Mouse (Mus musculus): ENCODE data around the gene Syngr2.
A peak's percentile ranks its signal among the peaks of the same experiment; 100 is the strongest.
"Not testable (repeated sequence)": the region's sequence is repeated elsewhere in the genome, so short reads cannot be mapped to it uniquely, and the experiment has no call there.

Syngr2 gene

DNA sequence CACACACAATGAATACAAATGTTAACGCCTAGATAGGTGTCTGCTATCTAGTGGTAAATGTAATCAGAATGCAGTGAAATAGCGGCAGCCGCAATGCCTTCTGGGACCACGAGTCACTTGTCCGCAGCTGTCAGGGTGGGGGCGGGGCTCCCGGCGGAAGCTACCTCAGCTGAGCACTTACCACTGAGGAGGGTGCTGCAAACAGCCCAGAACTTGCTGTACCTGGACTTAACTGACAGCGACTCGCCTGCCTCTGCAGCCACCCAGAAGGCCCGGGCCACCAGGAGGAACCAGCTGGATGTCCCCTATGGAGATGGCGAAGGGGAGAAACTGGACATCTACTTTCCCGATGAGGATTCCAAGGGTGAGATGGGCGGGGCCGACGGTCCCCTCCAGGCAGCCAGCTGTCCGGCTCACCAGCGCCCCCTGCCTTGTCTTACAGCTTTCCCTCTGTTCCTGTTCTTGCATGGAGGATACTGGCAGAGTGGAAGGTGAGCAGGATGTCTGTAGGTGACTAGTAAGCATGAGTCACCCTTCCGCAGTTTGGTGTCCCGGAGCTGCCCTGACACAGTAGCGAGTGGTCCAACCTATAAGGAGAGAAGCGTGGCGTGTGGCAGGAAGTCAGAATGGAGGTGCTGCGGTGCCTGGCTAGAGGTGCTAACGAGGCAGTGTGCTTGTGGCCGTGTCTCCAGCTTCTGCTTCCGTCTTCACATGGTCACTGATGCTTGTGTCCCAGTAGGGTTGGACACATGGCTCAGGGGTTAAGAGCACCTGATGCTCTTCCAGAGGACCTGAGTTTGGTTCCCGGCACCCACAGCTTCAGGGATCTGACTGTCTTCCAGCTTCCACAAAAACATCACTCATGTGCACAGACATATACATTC, 22.9 kb downstream of the Syngr2 start:
- peak; percentile 66 for DNase-seq (ENCODE audit: low spot score)

DNA sequence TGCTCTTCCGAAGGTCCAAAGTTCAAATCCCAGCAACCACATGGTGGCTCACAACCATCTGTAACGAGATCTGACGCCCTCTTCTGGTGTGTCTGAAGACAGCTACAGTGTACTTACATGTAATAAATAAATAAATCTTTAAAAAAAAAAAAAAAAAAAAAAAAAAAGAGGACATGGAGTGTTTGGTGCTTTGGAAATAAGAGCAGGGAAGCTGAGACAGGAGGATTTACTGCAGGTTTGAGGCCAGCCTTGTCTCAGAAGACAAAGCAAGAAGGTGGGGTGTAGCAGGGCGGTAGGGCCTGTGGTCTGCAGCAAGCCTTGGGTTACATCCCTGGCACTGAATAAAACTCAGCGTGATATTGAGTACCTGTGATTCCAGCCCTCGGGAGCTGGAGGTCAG, 24.0 kb downstream of the Syngr2 start:
- DNase-seq (ENCODE audit: low spot score) = not testable (repeated sequence)

DNA sequence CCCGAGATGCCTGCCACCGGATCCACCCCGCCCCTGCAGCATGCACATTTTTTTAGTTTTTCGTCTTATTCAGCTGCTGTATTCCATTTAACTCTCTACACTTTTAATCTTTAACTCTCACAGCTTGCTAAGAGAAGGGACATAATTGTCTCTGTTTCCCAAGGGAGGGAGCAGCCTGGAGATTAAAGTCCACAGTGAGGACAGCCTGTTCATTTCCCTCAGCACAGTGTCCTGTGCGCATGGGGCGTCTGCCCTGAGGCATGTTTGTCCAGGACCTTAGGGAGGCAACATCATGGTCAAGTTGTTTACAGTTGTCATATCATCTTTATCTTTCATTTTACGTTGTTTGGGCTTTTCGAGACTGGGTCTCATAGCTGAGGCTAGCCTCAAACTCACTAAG, 24.6 kb downstream of the Syngr2 start:
- no peak for DNase-seq (ENCODE audit: low spot score)

DNA sequence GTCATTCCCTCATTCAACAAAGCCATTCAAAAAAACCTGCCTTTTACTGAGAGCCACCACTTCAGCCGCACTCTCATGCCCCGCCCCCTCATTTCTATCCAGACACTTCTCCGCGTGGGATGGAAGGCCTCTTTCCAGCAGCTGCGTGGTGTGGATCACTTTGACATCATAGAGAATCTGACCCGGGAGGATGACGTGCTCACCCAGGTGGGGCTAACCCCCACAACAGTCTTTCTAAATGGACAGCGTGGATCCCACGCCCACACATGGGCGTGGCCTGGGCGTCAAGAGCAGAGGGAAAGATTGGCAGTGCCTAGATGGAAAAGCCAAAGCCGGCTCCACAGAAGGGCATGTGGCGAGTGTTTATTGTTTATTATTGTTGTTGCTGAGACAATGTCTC, 26.8 kb downstream of the Syngr2 start:
- DNase-seq (ENCODE audit: low spot score) = no peak

DNA sequence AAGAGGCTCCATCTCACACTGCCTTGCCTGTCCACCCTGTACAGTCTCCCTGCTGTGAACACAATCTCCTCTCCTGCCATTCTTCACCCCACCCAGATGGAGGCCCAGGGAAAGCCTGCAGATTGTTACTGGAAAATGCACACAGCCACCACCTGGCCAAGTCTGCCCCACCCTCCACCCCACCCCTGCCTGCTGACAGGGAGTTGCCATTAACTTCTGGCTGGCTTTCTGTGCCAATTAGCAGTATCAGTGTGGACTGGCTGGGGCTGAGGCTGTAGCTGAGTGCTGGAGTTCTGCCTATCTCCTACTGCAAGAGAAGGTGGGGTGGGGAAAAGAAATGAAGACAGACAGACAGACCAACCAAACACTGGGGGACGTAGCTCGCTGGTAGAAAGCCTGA, 29.1 kb downstream of the Syngr2 start:
- DNase-seq (ENCODE audit: low spot score) = no peak

DNA sequence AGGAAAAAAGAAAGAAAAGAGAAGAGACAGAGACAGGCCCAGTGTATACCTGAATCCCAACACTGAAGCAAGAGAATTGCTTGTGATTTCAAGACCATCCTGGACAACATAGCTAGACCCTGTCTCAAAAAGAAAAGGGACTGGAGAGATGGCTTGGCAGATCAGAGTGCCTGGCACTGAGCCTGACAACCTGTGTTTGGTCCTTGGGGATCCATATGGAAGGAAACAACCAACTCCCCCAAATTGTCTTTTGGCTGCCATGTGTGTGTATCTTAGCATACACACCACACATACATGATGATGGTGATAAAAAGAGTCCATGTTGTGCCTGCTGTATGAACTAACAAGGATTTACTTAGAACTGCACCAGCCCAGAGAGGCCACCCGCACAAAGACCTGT, 29.6 kb downstream of the Syngr2 start:
- DNase-seq (ENCODE audit: low spot score) = no peak

DNA sequence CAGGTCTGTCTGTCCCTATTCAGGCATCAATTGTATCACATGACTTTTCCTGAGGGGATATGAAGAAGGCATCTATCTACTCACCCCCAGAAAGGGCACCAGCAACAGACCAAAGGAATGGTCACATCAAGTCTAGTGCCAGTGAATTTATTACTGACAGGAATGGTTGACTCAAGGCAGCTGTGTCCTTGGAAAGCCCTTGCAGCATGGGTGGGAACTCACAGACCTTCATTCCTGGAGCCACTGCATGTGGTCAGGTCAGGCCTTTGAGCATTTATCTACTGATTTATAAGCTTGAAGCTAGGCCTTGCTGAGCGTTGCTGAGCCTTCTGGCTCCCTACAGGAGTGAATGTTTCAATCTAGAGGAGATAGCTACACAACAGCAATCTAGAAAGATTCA, 31.4 kb downstream of the Syngr2 start:
- no peak for DNase-seq (ENCODE audit: low spot score)

DNA sequence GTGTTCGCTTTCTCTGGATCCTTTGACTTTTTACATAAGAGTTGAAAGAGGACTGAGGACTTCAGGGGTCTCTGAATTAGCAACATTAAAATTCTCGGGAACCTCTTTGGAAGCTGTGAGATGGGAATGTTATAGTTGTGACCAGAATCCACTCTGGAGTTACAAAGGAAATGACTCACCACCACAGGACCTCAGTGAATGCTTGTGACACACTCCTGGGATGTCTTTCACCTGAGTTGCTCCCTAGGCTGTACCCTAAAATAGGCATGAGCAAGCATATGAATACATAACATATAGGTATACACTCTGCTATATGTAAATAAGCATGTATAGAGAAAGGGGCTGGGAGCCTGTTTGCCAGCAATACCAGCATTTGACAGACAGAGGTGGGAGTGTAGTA, 34.0 kb downstream of the Syngr2 start:
- no peak for DNase-seq (ENCODE audit: low spot score)

DNA sequence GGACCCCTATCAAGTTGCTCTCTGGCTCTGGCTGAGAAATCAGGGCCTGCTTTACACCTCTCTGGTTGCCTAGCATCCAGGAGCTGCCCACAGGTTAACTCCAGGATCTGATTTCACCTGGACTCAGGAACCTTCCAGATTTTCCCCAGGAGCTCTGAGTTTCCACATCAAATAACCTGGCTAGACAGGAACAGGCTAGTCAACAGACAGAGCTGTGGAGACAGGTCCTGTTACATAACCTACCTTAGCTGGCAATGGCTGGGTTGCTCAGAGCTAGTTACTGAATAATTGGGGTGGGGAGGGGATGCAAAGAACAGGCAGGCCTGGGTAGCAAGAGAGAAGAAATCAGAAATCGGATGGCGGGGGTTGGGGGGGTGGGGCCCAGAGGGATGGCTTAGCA, 35.5 kb downstream of the Syngr2 start:
- no peak for DNase-seq (ENCODE audit: low spot score)

DNA sequence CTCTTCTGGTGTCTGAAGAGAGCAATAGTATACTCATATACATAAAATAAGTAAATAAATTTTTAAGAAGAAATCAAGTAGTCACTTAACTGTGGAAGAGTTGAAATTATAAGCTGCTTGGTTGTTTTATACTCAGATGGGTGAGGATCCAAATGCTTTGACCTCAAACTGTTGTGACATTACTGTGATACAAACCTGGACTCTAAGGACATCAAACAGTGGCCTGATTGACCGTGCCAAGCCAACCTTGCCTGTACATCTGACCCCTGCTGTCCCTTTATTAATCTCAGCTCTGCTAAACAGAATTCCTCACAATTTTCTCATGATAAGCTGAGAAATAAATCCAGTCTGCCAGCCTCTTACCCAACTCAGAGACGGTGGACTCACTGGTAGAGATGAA, 36.2 kb downstream of the Syngr2 start:
- no peak for DNase-seq (ENCODE audit: low spot score)

DNA sequence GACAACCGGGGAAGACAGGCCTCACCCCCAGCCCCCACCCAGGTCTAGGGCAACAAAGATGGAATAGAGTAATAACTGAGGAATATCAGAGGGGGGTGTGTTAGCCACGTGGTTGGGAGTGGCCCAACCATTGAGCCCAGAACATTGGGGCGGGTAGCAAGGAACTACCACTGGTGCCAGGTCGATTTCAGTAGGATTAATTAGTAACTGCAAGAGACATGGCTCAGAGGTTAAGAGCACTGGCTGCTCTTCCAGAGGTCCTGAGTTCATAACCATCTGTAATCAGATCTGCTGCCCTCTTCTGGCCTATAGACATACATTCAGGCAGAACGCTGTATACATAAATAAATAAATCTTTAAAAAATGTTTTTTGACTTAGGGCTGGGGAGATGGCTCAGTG, 37.2 kb downstream of the Syngr2 start:
- no peak for DNase-seq (ENCODE audit: low spot score)

DNA sequence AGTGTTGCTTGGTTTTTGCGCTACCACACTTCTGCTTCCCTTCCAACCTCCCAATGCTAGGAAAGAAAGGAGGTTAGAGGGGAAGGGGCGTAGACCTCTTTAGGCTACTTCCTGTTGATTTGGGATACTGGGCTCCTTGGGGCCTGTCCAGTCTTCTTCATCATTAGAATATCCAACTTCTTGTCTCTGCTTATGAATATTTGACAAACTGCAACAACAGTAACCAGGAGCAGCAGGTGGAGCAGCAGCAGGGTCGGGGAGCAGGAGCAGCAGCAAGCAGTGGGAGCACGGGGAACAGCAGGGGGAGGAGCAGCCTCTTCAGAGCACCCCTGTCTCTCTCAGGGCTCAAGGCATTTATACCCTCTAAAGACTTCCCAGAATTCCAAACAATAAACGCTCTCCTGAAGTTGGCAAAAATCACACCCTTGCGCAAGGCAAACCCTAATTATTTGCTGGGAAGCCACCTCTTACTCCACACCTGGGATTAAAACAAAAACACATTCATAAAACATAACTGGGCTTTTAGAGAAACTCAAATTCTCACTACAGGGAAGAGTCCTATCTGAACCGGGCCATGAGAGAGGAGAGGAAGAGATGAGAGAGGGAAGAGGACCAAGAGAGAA, 38.2 kb downstream of the Syngr2 start:
- DNase-seq (ENCODE audit: low spot score) = no peak

DNA sequence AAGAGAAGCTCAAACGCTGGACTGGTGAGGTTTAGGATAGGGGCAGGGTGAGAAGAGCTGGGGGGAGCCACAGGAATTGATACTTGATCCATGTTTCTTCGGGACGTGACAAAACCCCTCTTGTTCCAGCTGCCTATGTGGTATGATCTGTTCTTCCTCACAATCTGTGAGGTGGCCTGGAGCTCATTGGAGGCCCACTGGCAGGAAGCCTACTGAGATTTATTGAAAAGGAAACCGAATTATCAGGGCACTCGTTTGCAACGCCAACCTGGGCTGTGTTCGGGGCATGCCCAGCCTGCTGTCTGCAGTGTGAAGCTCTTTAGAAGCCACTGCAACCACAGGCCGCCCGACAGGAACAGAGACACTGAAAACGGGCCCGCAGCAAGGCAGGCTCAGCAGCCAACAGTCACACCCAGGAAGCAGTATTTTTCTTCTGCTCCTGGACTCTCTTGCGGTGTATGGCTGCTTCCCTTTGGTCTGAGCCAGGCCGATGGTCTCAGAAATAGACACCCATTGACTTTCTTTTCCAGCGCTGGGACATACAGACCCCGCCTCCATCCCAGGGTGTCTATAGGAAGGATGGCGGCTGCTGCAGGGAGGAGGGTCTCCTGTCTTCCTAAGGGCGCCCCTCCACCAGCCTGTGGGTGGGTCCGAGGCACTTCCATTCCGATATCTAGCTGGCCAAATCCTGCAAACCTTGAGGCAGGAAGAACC, 39.0 kb downstream of the Syngr2 start:
- no peak for DNase-seq (ENCODE audit: low spot score)

DNA sequence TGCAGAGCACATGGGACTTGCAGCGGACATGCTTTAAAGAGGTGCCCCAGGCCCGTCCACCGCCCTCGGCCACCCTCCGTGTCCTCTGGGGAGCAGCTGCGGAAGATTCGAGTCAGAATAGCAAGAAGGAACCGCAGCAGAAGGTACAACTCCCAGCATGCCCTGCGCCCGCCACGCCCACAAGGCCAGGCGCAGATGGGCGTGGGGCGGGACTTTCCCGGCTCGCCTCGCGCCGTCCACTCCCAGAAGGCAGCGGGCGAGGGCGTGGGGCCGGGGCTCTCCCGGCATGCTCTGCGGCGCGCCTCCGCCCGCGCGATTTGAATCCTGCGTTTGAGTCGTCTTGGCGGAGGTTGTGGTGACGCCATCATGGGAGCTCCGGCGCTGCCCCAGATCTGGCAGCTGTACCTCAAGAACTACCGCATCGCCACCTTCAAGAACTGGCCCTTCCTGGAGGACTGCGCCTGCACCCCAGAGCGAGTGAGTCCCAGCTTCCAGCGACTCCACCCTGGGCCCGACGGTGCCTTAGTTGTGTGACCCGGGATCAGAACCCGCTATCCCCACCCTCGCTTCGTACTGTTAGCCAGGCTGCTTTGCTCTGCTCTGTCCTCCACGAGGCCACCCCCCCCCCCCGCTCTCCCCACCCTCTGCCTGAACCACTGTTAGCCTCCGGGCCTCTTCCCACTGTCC, 39.7 kb downstream of the Syngr2 start, which contains the start of gene Birc5:
Birc5 (plus strand) TSS at position 267 of the 687 bp plus-strand sequence.
- peak; percentile 96 for DNase-seq (ENCODE audit: low spot score)

DNA sequence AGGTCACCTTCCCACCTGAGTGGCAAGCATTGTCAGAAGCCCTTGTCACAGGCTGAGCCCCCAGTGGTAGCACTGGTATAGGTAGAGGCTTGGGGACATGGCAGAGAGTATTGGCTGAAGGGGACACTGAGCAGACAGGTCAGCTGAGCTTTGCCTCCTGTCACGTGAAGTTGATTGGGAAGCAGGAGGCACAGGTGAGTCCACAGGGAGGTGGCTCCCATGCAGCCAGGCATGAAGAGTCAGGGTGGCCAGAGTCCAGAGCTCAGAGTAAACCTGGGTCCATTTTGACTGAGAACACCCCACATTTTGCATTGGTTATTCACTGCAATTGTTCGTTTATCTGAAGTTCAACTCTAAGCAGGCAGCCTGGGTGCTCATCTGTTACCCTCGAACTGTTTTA, 43.4 kb downstream of the Syngr2 start:
- no peak for DNase-seq (ENCODE audit: low spot score)

DNA sequence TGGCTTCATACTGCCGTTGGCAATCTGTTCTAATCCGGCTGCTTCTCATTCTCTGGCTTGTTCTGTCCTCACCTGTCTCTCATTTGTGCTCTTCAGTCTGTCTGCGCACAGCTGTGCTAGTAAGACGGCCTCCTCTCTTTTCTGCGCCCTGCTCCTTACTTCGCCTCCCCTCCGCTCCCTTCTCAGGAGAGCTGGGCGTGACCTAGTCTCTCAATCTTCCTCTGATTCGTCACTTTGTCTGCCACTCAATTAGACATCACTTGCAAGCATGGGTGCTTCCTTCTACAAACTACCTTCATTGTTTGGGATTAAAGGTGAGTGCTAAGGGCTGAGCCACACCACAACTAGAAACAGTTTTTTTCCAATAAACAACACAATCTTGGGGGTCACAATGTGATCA, 44.8 kb downstream of the Syngr2 start:
- DNase-seq (ENCODE audit: low spot score) = no peak

DNA sequence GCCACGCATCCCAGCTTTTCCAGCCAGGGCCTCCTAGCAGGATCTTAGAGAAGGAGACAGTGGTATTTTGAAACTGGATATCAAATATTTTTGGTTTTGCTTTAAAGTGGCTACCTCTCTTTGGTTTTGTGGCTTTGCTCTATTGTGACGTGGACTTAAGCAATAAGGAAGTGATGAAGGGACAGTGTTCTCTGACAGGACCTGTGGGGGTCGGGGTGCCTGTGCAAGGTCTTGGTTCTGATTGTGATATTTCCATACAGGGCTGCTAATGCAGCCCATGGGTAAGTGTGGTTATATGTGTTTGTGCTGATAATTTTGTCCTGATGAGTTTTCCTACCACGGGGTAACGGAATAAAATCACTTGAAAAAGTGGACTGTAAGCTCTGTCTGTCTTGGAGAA, 45.9 kb downstream of the Syngr2 start:
- DNase-seq (ENCODE audit: low spot score) = no peak

DNA sequence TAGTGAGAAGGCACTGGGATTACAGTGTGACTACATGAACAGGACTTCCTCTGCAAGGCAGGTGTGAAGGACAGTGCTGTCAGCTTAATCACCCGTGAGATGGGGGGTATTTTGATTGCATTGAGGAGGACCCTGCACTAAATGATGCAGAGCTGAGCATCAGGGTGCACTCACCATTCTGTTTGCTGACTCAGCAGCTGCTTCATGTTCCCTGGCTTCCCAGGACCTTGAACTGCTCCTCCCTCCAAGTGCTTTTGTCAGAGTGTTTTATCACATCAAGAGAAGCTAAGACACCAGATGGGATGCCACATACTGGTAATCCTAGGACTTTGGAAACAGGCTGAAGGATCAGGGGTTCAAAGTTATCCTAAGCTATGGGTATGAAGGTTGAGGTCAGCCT, 46.5 kb downstream of the Syngr2 start:
- no peak for DNase-seq (ENCODE audit: low spot score)

DNA sequence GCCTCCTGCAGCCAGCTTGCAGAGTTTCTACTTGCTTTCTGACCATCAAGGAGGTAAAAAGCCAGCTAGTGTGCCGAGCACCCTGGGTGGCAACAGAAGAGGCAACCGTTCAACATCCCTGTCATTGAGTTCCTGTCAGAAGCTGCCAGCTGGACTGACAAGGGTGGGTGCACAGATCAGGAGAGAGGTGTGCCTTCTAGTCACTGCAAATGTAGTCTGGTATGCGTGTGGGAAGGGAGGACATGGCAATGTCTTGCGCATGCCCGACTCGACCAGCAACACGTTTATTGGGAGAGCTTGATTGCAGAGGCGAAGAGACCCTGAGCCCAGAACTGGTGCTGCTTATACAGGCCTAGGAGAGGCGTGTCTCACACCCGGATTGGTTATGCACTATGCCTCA, 48.0 kb downstream of the Syngr2 start:
- no peak for DNase-seq (ENCODE audit: low spot score)

DNA sequence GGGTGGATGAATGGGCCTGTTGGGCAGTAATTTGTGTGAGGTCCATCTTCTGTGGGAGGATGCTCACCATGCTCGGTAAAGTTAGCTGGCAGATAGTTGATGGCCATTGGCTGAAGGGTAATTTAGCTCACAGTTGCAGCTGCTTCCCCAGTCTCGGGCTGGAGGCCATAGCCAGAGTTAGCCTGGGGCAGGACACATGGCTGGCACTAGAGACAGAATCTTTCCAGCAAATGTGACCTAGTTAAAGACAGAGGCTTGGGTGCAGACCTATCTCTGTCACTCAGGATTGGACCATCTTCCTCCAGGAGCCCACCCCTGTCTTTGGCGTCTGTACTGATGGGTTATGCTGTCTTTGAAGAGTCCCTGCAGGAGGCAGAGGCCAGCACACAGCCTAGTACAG, 48.9 kb downstream of the Syngr2 start:
- DNase-seq (ENCODE audit: low spot score) = no peak

DNA sequence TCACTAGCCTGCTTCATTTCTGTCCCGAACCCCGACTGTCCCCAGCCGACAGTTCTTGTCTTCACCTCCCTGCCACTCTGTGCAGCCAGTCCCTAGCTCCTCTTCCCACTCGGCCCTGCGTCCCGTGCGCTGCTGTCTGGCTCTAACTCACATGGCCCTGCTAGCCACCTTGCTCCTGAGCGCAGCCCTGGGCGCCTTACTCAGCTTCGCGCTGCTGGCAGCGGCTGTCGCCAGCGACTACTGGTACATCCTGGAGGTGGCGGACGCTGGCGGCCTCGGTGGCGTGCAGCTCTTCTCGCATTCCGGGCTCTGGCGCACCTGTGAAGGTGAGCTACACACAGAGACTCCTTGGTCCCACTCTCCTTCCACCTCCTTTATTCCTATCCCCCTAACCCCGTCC, 51.1 kb downstream of the Syngr2 start, which contains the start of gene Tmem235:
Tmem235 (plus strand) TSS at position 152 of the 400 bp plus-strand sequence.
- no peak for DNase-seq (ENCODE audit: low spot score)

DNA sequence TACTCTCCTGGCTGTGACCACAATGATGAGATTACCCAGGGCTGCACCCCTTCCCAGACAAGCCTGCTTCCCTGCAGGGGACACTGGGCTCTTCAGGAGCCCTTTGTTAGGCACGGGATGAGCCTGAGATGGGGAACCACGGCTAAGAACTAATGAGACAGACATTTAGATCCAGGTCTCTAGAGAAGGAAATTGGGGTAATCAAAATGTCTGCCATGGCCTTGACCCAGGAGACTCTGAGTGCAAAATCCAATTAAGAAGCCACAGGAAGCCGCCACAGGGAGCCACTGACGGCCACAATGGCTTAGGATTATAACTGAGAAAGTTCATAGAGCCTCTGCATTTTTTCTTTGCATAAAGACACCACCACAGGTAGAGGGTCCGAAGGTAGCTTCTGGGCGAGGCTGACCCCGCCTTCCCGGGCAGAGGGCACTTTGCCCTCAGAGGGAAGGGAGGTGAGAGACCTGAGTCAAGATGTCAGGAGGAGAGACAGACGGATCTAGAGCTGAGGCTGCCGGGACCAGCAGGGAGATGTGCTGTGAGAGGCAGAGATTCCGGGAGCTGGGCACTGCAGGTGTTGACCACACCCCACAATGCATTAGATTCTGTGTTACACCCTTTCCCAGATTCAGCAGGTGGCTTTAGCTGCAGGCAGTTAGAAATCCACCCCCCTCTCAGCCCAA, 53.8 kb downstream of the Syngr2 start:
- no peak for DNase-seq (ENCODE audit: low spot score)

Data from ovary, postnatal 36 days (tissue).